Mouse (Mus musculus): ENCODE data around the gene 2310034G01Rik. TPM values are rescaled to one million over a fixed set of nuclear protein-coding genes. Genes with fewer than 3 reads are reported as not detected.

2310034G01Rik gene
- polyA plus RNA-seq, 2 experiments, result 0.17 to 0.74 TPM

DNA sequence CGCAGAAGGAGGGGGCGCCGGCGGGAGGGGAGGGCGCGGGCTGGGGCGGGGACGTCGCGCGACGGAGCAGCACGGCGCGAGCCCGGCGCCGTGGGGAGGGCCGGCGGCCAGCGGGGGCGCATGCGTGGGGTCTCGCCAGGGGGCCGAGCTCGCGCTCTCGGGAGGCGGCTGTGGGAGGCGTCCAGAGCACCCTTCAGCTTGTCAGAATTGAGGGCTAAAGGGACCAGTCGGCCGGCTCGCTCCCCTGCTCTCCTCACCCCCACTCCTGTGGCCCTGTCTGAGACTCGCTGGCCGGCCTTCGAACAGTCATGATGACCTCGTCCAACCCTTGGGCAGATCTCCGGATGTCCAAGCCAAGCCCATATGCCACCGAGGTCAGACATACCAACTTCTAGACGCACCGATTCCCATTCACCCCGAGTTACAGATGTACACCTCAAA, 32.1 kb downstream of the 2310034G01Rik start:
- no peak for ATAC-seq (ENCODE audit: insufficient read depth)
- TF ChIP-seq CTCF (IDR thresholded peaks at IDR 0.05; ENCODE audit: low read depth) (no peak), EP300 (IDR thresholded peaks at IDR 0.05; ENCODE audit: low read depth) (no peak)
- H3K4me1 ChIP-seq (replicated peaks; ENCODE audit: control insufficient read depth in 2 of 2, insufficient read depth in 2 of 2, low read length in 1 of 2), result peaks cover 36 to 40% of the 10 kb centered on the region in 2 experiments
- H3K9me3 ChIP-seq (ENCODE audit: control insufficient read depth, low read length), result no peaks in the 10 kb centered on the region
- no peak overlapping the region for H3K27ac ChIP-seq
- no peak for DNase-seq (ENCODE audit: low read depth in 3 of 3, low spot score in 3 of 3)
- peak overlapping the region in 1 of 2 experiments; percentile 45; a peak in 2 of 4 replicates for H3K4me3 ChIP-seq (ENCODE audit: insufficient read depth in 1 of 2, low read depth in 2 of 2, low read length in 2 of 2)
- H3K27me3 ChIP-seq (ENCODE audit: control insufficient read depth, insufficient read depth, low read length), result peaks cover 73% of the 10 kb centered on the region
- WGBS (ENCODE audit: insufficient replicate concordance), result 2% methylated on average over 32 of the region's 42 CpGs
- H3K9ac ChIP-seq (replicated peaks), result no peak overlapping the region
- peak overlapping the region; percentile 58 for H3K4me2 ChIP-seq (ENCODE audit: low read depth)
- no peaks in the 10 kb centered on the region for H3K36me3 ChIP-seq (replicated peaks; ENCODE audit: control insufficient read depth, insufficient read depth, low read depth)

DNA sequence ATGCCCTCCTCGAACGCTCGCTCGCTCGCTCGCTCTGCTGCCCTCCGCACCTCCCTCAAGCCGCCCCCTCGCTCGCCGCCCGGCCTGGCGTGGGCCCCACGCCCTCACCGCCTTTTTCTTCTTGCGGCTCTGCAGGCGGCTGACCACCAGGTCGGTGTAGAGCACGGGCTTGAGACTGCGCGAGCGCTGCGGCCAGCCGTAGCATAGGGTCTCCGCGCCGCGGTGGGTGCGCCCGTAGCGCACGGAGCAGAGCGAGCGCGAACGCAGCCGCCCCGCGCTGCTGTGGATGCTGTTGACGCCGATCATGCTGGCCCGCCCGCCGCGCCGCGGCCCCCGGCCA, 32.6 kb downstream of the 2310034G01Rik start:
- H3K27ac ChIP-seq, result no peak overlapping the region
- DNase-seq (ENCODE audit: low read depth in 3 of 3, low spot score in 3 of 3) (no peak), ATAC-seq (ENCODE audit: insufficient read depth) (no peak)
- peak overlapping the region; percentile 58 for H3K4me2 ChIP-seq (ENCODE audit: low read depth)
- H3K27me3 ChIP-seq (ENCODE audit: control insufficient read depth, insufficient read depth, low read length), result peaks cover 68% of the 10 kb centered on the region
- H3K36me3 ChIP-seq (replicated peaks; ENCODE audit: control insufficient read depth, insufficient read depth, low read depth), result no peaks in the 10 kb centered on the region
- no peak for TF ChIP-seq CTCF (IDR thresholded peaks at IDR 0.05; ENCODE audit: low read depth)
- no peak for TF ChIP-seq EP300 (IDR thresholded peaks at IDR 0.05; ENCODE audit: low read depth)
- H3K4me1 ChIP-seq (replicated peaks; ENCODE audit: control insufficient read depth in 2 of 2, insufficient read depth in 2 of 2, low read length in 1 of 2), result peaks cover 36 to 40% of the 10 kb centered on the region in 2 experiments
- WGBS (ENCODE audit: insufficient replicate concordance), result 1% methylated on average over 47 of the region's 48 CpGs
- H3K9me3 ChIP-seq (ENCODE audit: control insufficient read depth, low read length), result no peaks in the 10 kb centered on the region
- peak overlapping the region; percentile 15 to 45; a peak in 3 of 4 replicates for H3K4me3 ChIP-seq (ENCODE audit: insufficient read depth in 1 of 2, low read depth in 2 of 2, low read length in 2 of 2)
- no peak overlapping the region; the same call in 1 of the 2 replicates for H3K9ac ChIP-seq (replicated peaks)

DNA sequence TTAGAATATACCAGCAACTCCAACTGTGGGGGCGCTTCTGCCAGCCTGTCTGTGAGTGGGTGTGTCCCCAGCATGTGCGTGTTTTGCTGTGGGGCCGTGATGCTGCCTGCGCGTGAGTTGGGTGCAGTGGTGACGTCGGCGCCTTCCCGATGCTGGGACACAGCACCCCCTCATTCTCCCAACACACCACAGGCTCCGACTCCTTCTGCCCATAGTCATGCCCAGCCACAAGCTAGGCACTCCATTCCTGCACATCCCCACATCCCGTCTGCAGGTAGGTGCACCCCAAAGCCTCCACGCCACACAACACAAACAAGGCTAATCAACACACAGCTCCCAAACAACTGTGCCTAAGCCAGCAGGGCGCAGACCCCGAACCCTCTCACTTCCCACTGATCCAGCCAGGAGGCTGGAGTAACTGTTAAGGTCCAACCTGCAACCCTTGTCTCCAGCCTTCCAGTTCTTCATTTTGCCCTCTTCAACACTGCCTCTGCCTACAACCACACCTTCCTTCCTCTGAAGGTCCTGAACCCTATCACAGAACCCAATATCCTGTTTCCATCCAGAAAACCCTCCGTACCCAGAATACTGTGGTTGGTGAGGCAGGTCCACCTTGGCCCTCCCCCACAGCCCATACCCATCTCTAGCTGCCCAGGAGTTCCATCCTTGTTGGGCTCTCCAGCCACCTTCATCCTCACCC, 33.1 kb downstream of the 2310034G01Rik start:
- DNase-seq (ENCODE audit: low read depth in 3 of 3, low spot score in 3 of 3), result no peak
- Histone ChIP-seq H3K9ac (replicated peaks) (no peak overlapping the region; the same call in 1 of the 2 replicates), H3K4me2 (ENCODE audit: low read depth) (peak overlapping the region; percentile 58), H3K4me1 (replicated peaks; ENCODE audit: control insufficient read depth in 2 of 2, insufficient read depth in 2 of 2, low read length in 1 of 2) (peaks cover 36 to 40% of the 10 kb centered on the region in 2 experiments), H3K27me3 (ENCODE audit: control insufficient read depth, insufficient read depth, low read length) (peaks cover 63% of the 10 kb centered on the region), H3K27ac (no peak overlapping the region), H3K4me3 (ENCODE audit: insufficient read depth in 1 of 2, low read depth in 2 of 2, low read length in 2 of 2) (peak overlapping the region; percentile 15 to 45; a peak in 3 of 4 replicates), H3K36me3 (replicated peaks; ENCODE audit: control insufficient read depth, insufficient read depth, low read depth) (no peaks in the 10 kb centered on the region), H3K9me3 (ENCODE audit: control insufficient read depth, low read length) (no peaks in the 10 kb centered on the region)
- ATAC-seq (ENCODE audit: insufficient read depth), result no peak
- no peak for TF ChIP-seq EP300 (IDR thresholded peaks at IDR 0.05; ENCODE audit: low read depth)
- TF ChIP-seq CTCF (IDR thresholded peaks at IDR 0.05; ENCODE audit: low read depth), result no peak
- WGBS (ENCODE audit: insufficient replicate concordance), result 36% methylated on average over 15 of the region's 15 CpGs

DNA sequence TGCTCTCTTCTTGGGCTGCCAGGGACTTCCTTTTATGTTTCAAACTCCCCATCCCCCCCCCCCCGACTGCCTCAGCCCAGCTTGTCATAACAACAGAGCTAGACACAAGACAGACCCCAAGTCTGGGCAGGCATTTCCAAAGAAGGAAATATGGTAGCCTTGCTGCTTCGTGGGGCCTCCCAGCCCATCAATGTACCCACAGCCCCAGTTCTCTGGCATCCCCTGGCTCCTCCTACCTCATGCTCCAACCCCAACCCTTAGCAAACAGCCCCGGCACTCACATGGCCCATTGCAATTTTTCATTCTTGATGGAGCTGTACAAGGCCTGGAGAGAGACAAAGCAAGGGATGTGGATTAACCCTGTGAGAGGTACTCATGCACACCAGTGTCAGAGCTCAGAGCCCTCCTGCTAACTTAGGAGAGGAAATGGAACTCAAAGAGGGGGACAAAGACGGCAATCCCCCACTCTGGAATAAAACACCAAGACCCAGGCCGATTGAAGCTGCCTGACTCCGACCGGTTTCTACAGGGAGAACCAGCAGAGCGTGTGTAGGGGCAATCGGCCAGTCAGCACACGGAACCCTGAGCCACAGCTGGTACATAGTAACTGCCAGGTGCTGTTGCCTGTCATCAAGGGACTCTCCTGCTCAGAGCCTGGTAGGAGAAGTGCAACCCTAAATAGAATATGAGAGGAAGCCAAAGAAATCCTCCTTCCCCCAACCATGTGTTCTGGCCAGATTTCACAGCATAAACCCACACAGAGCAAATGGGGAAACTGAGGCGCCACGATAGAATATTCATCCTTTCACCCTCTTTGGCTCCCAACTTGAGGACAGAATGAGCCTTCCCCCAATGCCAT, 34.1 kb downstream of the 2310034G01Rik start:
- peak; percentile 36 for ATAC-seq (ENCODE audit: insufficient read depth)
- Histone ChIP-seq H3K27ac (peak overlapping the region; percentile 90), H3K4me3 (ENCODE audit: insufficient read depth in 1 of 2, low read depth in 2 of 2, low read length in 2 of 2) (peak overlapping the region; percentile 20 to 47), H3K27me3 (ENCODE audit: control insufficient read depth, insufficient read depth, low read length) (peaks cover 53% of the 10 kb centered on the region), H3K36me3 (replicated peaks; ENCODE audit: control insufficient read depth, insufficient read depth, low read depth) (no peaks in the 10 kb centered on the region), H3K4me2 (ENCODE audit: low read depth) (peak overlapping the region; percentile 65), H3K4me1 (replicated peaks; ENCODE audit: control insufficient read depth in 2 of 2, insufficient read depth in 2 of 2, low read length in 1 of 2) (peaks cover 36 to 40% of the 10 kb centered on the region in 2 experiments), H3K9me3 (ENCODE audit: control insufficient read depth, low read length) (no peaks in the 10 kb centered on the region), H3K9ac (replicated peaks) (peak overlapping the region; percentile 61)
- no peak for DNase-seq (ENCODE audit: low read depth in 3 of 3, low spot score in 3 of 3)
- 40% methylated on average over 12 of the region's 12 CpGs for WGBS (ENCODE audit: insufficient replicate concordance)
- TF ChIP-seq CTCF (IDR thresholded peaks at IDR 0.05; ENCODE audit: low read depth), result no peak
- TF ChIP-seq EP300 (IDR thresholded peaks at IDR 0.05; ENCODE audit: low read depth), result no peak
